Mouse (Mus musculus): ENCODE data around the gene 4930438A08Rik.

GRCm38 (mm10) chr11:58308661-58309060 lies 34.1 kb downstream of the 4930438A08Rik start:
- no peak for TF ChIP-seq HCFC1 (IDR thresholded peaks at IDR 0.05; ENCODE audit: borderline replicate concordance, insufficient read depth, low read length)
- TF ChIP-seq MAFK (IDR thresholded peaks at IDR 0.05; ENCODE audit: insufficient read depth, low read depth, low read length), result no peak
- no peak for TF ChIP-seq CHD2 (IDR thresholded peaks at IDR 0.05; ENCODE audit: low read depth, low read length)
- no peak for TF ChIP-seq ZNF384 (IDR thresholded peaks at IDR 0.05; ENCODE audit: low read depth, low read length)
